Mouse (Mus musculus) liver, postnatal 0 days (tissue): ENCODE measurements around the gene Dnase1l2. TPM values are rescaled to one million over a fixed set of nuclear protein-coding genes. Genes with fewer than 3 reads are reported as not detected.

Source experiments
- ATAC-seq: fragments of 200-750 bp; cut with Nextera tagmentation; 2 replicates; pipeline ENCODE4 v1.8.0; 2017; ENCODE audit warnings: mild to moderate bottlenecking, moderate library complexity
- DNase-seq: peaks from one replicate; pipeline ENCODE4 v3.0.0-alpha.2; 2016
- H3K27ac ChIP-seq: fragments of 300-500 bp; sonication (generic); 2 replicates; pipeline ENCODE4 v1.5.1; 2014; ENCODE audit warnings: antibody characterized with exemption, moderate library complexity, mild to moderate bottlenecking, low read depth
- H3K27me3 ChIP-seq: fragments of 300-500 bp; sonication (generic); 2 replicates; pipeline ENCODE4 v1.6.1; 2014; ENCODE audit warnings: low read length, control low read depth, mixed read lengths; ENCODE audit not compliant: insufficient read depth
- H3K36me3 ChIP-seq: fragments of 300-500 bp; sonication (generic); replicated peaks from 2 replicates; pipeline ENCODE4 v1.6.1; 2014; ENCODE audit warnings: mild to moderate bottlenecking, control low read depth, low read length, moderate library complexity, mixed read lengths; ENCODE audit not compliant: insufficient read depth
- H3K4me1 ChIP-seq: fragments of 300-500 bp; sonication (generic); 2 replicates; pipeline ENCODE4 v1.6.1; 2014; ENCODE audit warnings: antibody characterized with exemption, mild to moderate bottlenecking, control low read depth; ENCODE audit not compliant: insufficient read depth
- H3K4me2 ChIP-seq: fragments of 300-500 bp; sonication (generic); 2 replicates; pipeline ENCODE4 v1.6.1; 2014; ENCODE audit warnings: low read depth, mild to moderate bottlenecking, low read length, moderate library complexity, mixed read lengths
- H3K4me3 ChIP-seq: fragments of 300-500 bp; sonication (generic); 2 replicates; pipeline ENCODE4 v1.5.1; 2014; ENCODE audit warnings: low read depth, low read length
- H3K9ac ChIP-seq: fragments of 300-500 bp; sonication (generic); replicated peaks from 2 replicates; pipeline ENCODE4 v1.6.1; 2014; ENCODE audit warnings: mild to moderate bottlenecking, moderate library complexity
- H3K9me3 ChIP-seq: fragments of 300-500 bp; sonication (generic); 2 replicates; pipeline ENCODE4 v1.6.1; 2016; ENCODE audit warnings: mild to moderate bottlenecking, control low read depth, low read length, mixed read lengths
- CTCF ChIP-seq: sonication (generic); IDR thresholded peaks from 2 replicates; pipeline ENCODE4 v1.5.1; 2016; ENCODE audit warnings: antibody characterized with exemption, low read depth
- EP300 ChIP-seq: IDR thresholded peaks from 2 replicates; pipeline ENCODE4 v1.6.1; 2016; ENCODE audit warnings: antibody characterized with exemption, low read depth, mild to moderate bottlenecking
- WGBS: fragments of 180-500 bp; shearing (Covaris S2); extraction: QIAGEN DNeasy Blood & Tissue Kit; methylation state at CpG from one replicate; pipeline ENCODE4 v1.1.7; 2014; ENCODE audit not compliant: insufficient replicate concordance; 5-methylcytosine and 5-hydroxymethylcytosine counted together
- polyA plus RNA-seq: library from polyadenylated mRNA; unstranded; fragments of >200 nt; fragmentation: Nextera tagmentation; extraction: Ambion mirVana; gene quantifications from 2 replicates; pipeline ENCODE4 v1.2.1, GENCODE M21; 2015

Dnase1l2 gene
- polyA plus RNA-seq, 1 experiment from 2014 or later = 0.35 TPM

- no peaks in the 10 kb centered on the region for H3K4me1 ChIP-seq
- no peak overlapping the region for H3K4me2 ChIP-seq
- TF ChIP-seq CTCF (no peak), EP300 (no peak)
- no peak overlapping the region for H3K4me3 ChIP-seq
- ATAC-seq (no peak), DNase-seq (no peak)
- H3K9ac ChIP-seq = no peak overlapping the region
- WGBS = 90% methylated on average over 4 of the region's 4 CpGs
- no peaks in the 10 kb centered on the region for H3K27me3 ChIP-seq
- peaks cover 54% of the 10 kb centered on the region for H3K36me3 ChIP-seq
- no peaks in the 10 kb centered on the region for H3K9me3 ChIP-seq
- no peak overlapping the region for H3K27ac ChIP-seq
Measured at GRCm38 (mm10) chr17:24443409-24443808, 504 bp upstream of the Dnase1l2 start.

GRCm38 (mm10) chr17:24442107-24442506, 798 bp downstream of the Dnase1l2 start:
- H3K27ac ChIP-seq = no peak overlapping the region
- no peaks in the 10 kb centered on the region for H3K4me1 ChIP-seq
- 88% methylated on average over 14 of the region's 14 CpGs for WGBS
- ATAC-seq (no peak), DNase-seq (no peak)
- H3K36me3 ChIP-seq = peaks cover 54% of the 10 kb centered on the region
- H3K9me3 ChIP-seq = no peaks in the 10 kb centered on the region
- no peak overlapping the region for H3K4me2 ChIP-seq
- no peak overlapping the region for H3K9ac ChIP-seq
- TF ChIP-seq CTCF = no peak
- TF ChIP-seq EP300 = no peak
- no peaks in the 10 kb centered on the region for H3K27me3 ChIP-seq
- H3K4me3 ChIP-seq = no peak overlapping the region

GRCm38 (mm10) chr17:24441148-24441547, 1.8 kb downstream of the Dnase1l2 start:
- H3K9ac ChIP-seq = no peak overlapping the region
- DNase-seq = no peak
- ATAC-seq = no peak
- H3K4me3 ChIP-seq = no peak overlapping the region
- peaks cover 47% of the 10 kb centered on the region for H3K36me3 ChIP-seq
- H3K4me2 ChIP-seq = no peak overlapping the region
- H3K27ac ChIP-seq = no peak overlapping the region
- H3K27me3 ChIP-seq = no peaks in the 10 kb centered on the region
- 65% methylated on average over 2 of the region's 2 CpGs for WGBS
- TF ChIP-seq CTCF (peak; percentile 57), EP300 (no peak)
- no peaks in the 10 kb centered on the region for H3K9me3 ChIP-seq
- no peaks in the 10 kb centered on the region for H3K4me1 ChIP-seq

- H3K9me3 ChIP-seq = no peaks in the 10 kb centered on the region
- peaks cover 48% of the 10 kb centered on the region for H3K36me3 ChIP-seq
- no peaks in the 10 kb centered on the region for H3K27me3 ChIP-seq
- ATAC-seq = no peak
- DNase-seq = no peak
- TF ChIP-seq CTCF (no peak), EP300 (no peak)
- H3K4me3 ChIP-seq = no peak overlapping the region
- 84% methylated on average over 8 of the region's 8 CpGs for WGBS
- no peak overlapping the region for H3K27ac ChIP-seq
- no peak overlapping the region for H3K4me2 ChIP-seq
- H3K9ac ChIP-seq = no peak overlapping the region
- no peaks in the 10 kb centered on the region for H3K4me1 ChIP-seq
Measured at GRCm38 (mm10) chr17:24440377-24440776, 2.5 kb downstream of the Dnase1l2 start.

- Histone ChIP-seq H3K27me3 (no peaks in the 10 kb centered on the region), H3K4me1 (no peaks in the 10 kb centered on the region), H3K36me3 (peaks cover 38% of the 10 kb centered on the region), H3K4me2 (no peak overlapping the region), H3K9me3 (no peaks in the 10 kb centered on the region), H3K27ac (no peak overlapping the region), H3K9ac (no peak overlapping the region), H3K4me3 (no peak overlapping the region)
- DNase-seq (no peak), ATAC-seq (peak; percentile 63)
- TF ChIP-seq EP300 = no peak
- peak; percentile 87 for TF ChIP-seq CTCF
- 79% methylated on average over 5 of the region's 5 CpGs for WGBS
Measured at GRCm38 (mm10) chr17:24437016-24437415, 5.9 kb downstream of the Dnase1l2 start.

GRCm38 (mm10) chr17:24429201-24429983, 13.5 kb downstream of the Dnase1l2 start:
- H3K4me2 ChIP-seq = no peak overlapping the region
- DNase-seq (no peak), ATAC-seq (no peak)
- peaks cover 9% of the 10 kb centered on the region for H3K4me1 ChIP-seq
- TF ChIP-seq EP300 (no peak), CTCF (no peak)
- peak overlapping the region; percentile 34 for H3K27ac ChIP-seq
- WGBS = 81% methylated on average over 14 of the region's 14 CpGs
- H3K27me3 ChIP-seq = no peaks in the 10 kb centered on the region
- peaks cover 12% of the 10 kb centered on the region for H3K36me3 ChIP-seq
- H3K9me3 ChIP-seq = no peaks in the 10 kb centered on the region
- no peak overlapping the region for H3K4me3 ChIP-seq
- peak overlapping the region; percentile 6; the same call in 1 of the 2 replicates for H3K9ac ChIP-seq
